Mouse (Mus musculus) kidney, embryonic 16.5 days (tissue): ENCODE measurements around the gene Akr1a1. TPM values are rescaled to one million over a fixed set of nuclear protein-coding genes. Genes with fewer than 3 reads are reported as not detected.
"Not testable (repeated sequence)": the region's sequence is repeated elsewhere in the genome, so short reads cannot be mapped to it uniquely, and the experiment has no call there.

Experiments used
- ATAC-seq: fragments of 200-750 bp; cut with Nextera tagmentation; 2 replicates; pipeline ENCODE4 v1.8.0; 2017; ENCODE audit warnings: moderate TSS enrichment; ENCODE audit not compliant: low FRiP score, low TSS enrichment
- H3K27ac ChIP-seq: fragments of 300-500 bp; sonication (generic); 2 replicates; pipeline ENCODE4 v1.5.1; 2014; ENCODE audit warnings: low read length
- H3K27me3 ChIP-seq: fragments of 300-500 bp; sonication (generic); 2 replicates; pipeline ENCODE4 v1.6.1; 2014; ENCODE audit warnings: low read length, control low read depth, mixed read lengths; ENCODE audit not compliant: insufficient read depth
- H3K36me3 ChIP-seq: fragments of 300-500 bp; sonication (generic); 2 replicates; pipeline ENCODE4 v1.6.1; 2014; ENCODE audit warnings: low read length, control low read depth, mixed read lengths; ENCODE audit not compliant: insufficient read depth
- H3K4me1 ChIP-seq: fragments of 300-500 bp; sonication (generic); 2 replicates; pipeline ENCODE4 v1.6.1; 2014; ENCODE audit warnings: low read length, control low read depth, mixed read lengths; ENCODE audit not compliant: insufficient read depth
- H3K4me2 ChIP-seq: fragments of 300-500 bp; sonication (generic); replicated peaks from 2 replicates; pipeline ENCODE4 v1.6.1; 2014; ENCODE audit warnings: low read depth, low read length
- H3K4me3 ChIP-seq: fragments of 300-500 bp; sonication (generic); 2 replicates; pipeline ENCODE4 v1.5.1; 2014; ENCODE audit warnings: mild to moderate bottlenecking, low read length
- H3K9ac ChIP-seq: fragments of 300-500 bp; sonication (generic); replicated peaks from 2 replicates; pipeline ENCODE4 v1.6.1; 2014; ENCODE audit warnings: low read length
- H3K9me3 ChIP-seq: fragments of 300-500 bp; sonication (generic); 2 replicates; pipeline ENCODE4 v1.6.1; 2016; ENCODE audit warnings: low read length, control low read depth
- WGBS: fragments of 180-500 bp; shearing (Covaris S2); extraction: QIAGEN DNeasy Blood & Tissue Kit; methylation state at CpG from one replicate; pipeline ENCODE4 v1.1.7; 2014; 5-methylcytosine and 5-hydroxymethylcytosine counted together
- polyA plus RNA-seq: library from polyadenylated mRNA; unstranded; fragments of >200 nt; fragmentation: Nextera tagmentation; extraction: Ambion mirVana; gene quantifications from 2 replicates; pipeline ENCODE4 v1.2.1, GENCODE M21; 2015

The Akr1a1 gene
- polyA plus RNA-seq, 1 experiment from 2014 or later: 947 TPM

GRCm38 (mm10) chr4:116660829-116661228 lies 9.3 kb upstream of the Akr1a1 start:
- no peaks in the 10 kb centered on the region for H3K9me3 ChIP-seq
- H3K27me3 ChIP-seq: no peaks in the 10 kb centered on the region
- H3K4me1 ChIP-seq: peaks cover 5% of the 10 kb centered on the region
- H3K4me2 ChIP-seq: no peak overlapping the region
- 74% methylated on average over 6 of the region's 6 CpGs for WGBS
- H3K4me3 ChIP-seq: no peak overlapping the region
- no peak overlapping the region for H3K9ac ChIP-seq
- no peak for ATAC-seq
- no peak overlapping the region for H3K27ac ChIP-seq
- no peaks in the 10 kb centered on the region for H3K36me3 ChIP-seq

- WGBS: 77% methylated on average over 6 of the region's 6 CpGs
- peak overlapping the region; percentile 16 for H3K27ac ChIP-seq
- H3K4me2 ChIP-seq, H3K27me3 ChIP-seq, H3K9me3 ChIP-seq, H3K4me3 ChIP-seq, ATAC-seq, H3K36me3 ChIP-seq, H3K9ac ChIP-seq, H3K4me1 ChIP-seq: not testable (repeated sequence)
Observed at GRCm38 (mm10) chr4:116659916-116660315, 8.4 kb upstream of the Akr1a1 start.

- WGBS: 47% methylated on average over 2 of the region's 2 CpGs
- Histone ChIP-seq H3K9ac (no peak overlapping the region), H3K27ac (peak overlapping the region; percentile 36), H3K4me1 (peaks cover 8% of the 10 kb centered on the region), H3K9me3 (no peaks in the 10 kb centered on the region), H3K36me3 (no peaks in the 10 kb centered on the region), H3K4me3 (no peak overlapping the region), H3K27me3 (no peaks in the 10 kb centered on the region), H3K4me2 (peak overlapping the region; percentile 7; the same call in 1 of the 2 replicates)
- peak; percentile 68; the same call in 1 of the 2 replicates for ATAC-seq
Observed at GRCm38 (mm10) chr4:116659474-116659873, 8.0 kb upstream of the Akr1a1 start.

GRCm38 (mm10) chr4:116657971-116658370 lies 6.5 kb upstream of the Akr1a1 start:
- H3K9ac ChIP-seq: 0 out of 2 replicates have a peak overlapping the region, but pooled peaks have one; percentile 12
- H3K4me2 ChIP-seq: no peak overlapping the region
- no peak for ATAC-seq
- H3K27ac ChIP-seq: no peak overlapping the region
- no peaks in the 10 kb centered on the region for H3K27me3 ChIP-seq
- no peaks in the 10 kb centered on the region for H3K9me3 ChIP-seq
- no peak overlapping the region for H3K4me3 ChIP-seq
- 42% methylated on average over 3 of the region's 3 CpGs for WGBS
- peaks cover 8% of the 10 kb centered on the region for H3K4me1 ChIP-seq
- no peaks in the 10 kb centered on the region for H3K36me3 ChIP-seq

GRCm38 (mm10) chr4:116655658-116656057 lies 4.2 kb upstream of the Akr1a1 start:
- 68% methylated on average over 3 of the region's 3 CpGs for WGBS
- H3K9ac ChIP-seq: no peak overlapping the region
- H3K36me3 ChIP-seq: no peaks in the 10 kb centered on the region
- no peak overlapping the region for H3K4me2 ChIP-seq
- H3K27me3 ChIP-seq: no peaks in the 10 kb centered on the region
- ATAC-seq: no peak
- peak overlapping the region; percentile 65 for H3K27ac ChIP-seq
- H3K9me3 ChIP-seq: no peaks in the 10 kb centered on the region
- no peak overlapping the region for H3K4me3 ChIP-seq
- peaks cover 13% of the 10 kb centered on the region for H3K4me1 ChIP-seq

- Histone ChIP-seq H3K27ac (peak overlapping the region; percentile 65; the same call in 1 of the 2 replicates), H3K4me1 (peaks cover 15% of the 10 kb centered on the region), H3K9ac (0 out of 2 replicates have a peak overlapping the region, but pooled peaks have one; percentile 42), H3K27me3 (no peaks in the 10 kb centered on the region), H3K4me3 (no peak overlapping the region), H3K9me3 (no peaks in the 10 kb centered on the region), H3K36me3 (no peaks in the 10 kb centered on the region), H3K4me2 (no peak overlapping the region)
- no peak for ATAC-seq
- WGBS: 32% methylated on average over 2 of the region's 2 CpGs
Observed at GRCm38 (mm10) chr4:116655100-116655499, 3.6 kb upstream of the Akr1a1 start.

GRCm38 (mm10) chr4:116653228-116653627 lies 1.7 kb upstream of the Akr1a1 start:
- peaks cover 9% of the 10 kb centered on the region for H3K36me3 ChIP-seq

GRCm38 (mm10) chr4:116651797-116652135 lies 286 bp upstream of the Akr1a1 start:
- 9% methylated on average over 6 of the region's 6 CpGs for WGBS
- Histone ChIP-seq H3K4me1 (peaks cover 30% of the 10 kb centered on the region), H3K4me2 (peak overlapping the region; percentile 78), H3K36me3 (peaks cover 9% of the 10 kb centered on the region), H3K9ac (peak overlapping the region; percentile 96), H3K9me3 (no peaks in the 10 kb centered on the region), H3K27me3 (no peaks in the 10 kb centered on the region), H3K27ac (peak overlapping the region; percentile 96), H3K4me3 (peak overlapping the region; percentile 82)
- no peak for ATAC-seq

More at GRCm38 (mm10) chr4:116653228-116653627, 1.7 kb upstream of the Akr1a1 start:
- peaks cover 25% of the 10 kb centered on the region for H3K4me1 ChIP-seq
- no peak overlapping the region for H3K9ac ChIP-seq
- H3K4me2 ChIP-seq: no peak overlapping the region
- no peaks in the 10 kb centered on the region for H3K27me3 ChIP-seq
- H3K27ac ChIP-seq: no peak overlapping the region
- WGBS: 88% methylated on average over 6 of the region's 6 CpGs
- no peak overlapping the region for H3K4me3 ChIP-seq
- H3K9me3 ChIP-seq: no peaks in the 10 kb centered on the region
- ATAC-seq: no peak

- H3K4me2 ChIP-seq: peak overlapping the region; percentile 78
- no peak for ATAC-seq
- H3K27ac ChIP-seq: peak overlapping the region; percentile 96
- H3K36me3 ChIP-seq: peaks cover 16% of the 10 kb centered on the region
- H3K27me3 ChIP-seq: no peaks in the 10 kb centered on the region
- peak overlapping the region; percentile 96 for H3K9ac ChIP-seq
- 34% methylated on average over 5 of the region's 5 CpGs for WGBS
- peaks cover 30% of the 10 kb centered on the region for H3K4me1 ChIP-seq
- H3K4me3 ChIP-seq: peak overlapping the region; percentile 82
- H3K9me3 ChIP-seq: no peaks in the 10 kb centered on the region
Observed at GRCm38 (mm10) chr4:116650365-116650764, 1.1 kb downstream of the Akr1a1 start.

- Histone ChIP-seq H3K27ac (no peak overlapping the region), H3K4me1 (peaks cover 30% of the 10 kb centered on the region), H3K27me3 (no peaks in the 10 kb centered on the region), H3K9me3 (no peaks in the 10 kb centered on the region), H3K36me3 (peaks cover 20% of the 10 kb centered on the region), H3K4me2 (peak overlapping the region; percentile 78), H3K4me3 (peak overlapping the region; percentile 82; the same call in 1 of the 2 replicates), H3K9ac (no peak overlapping the region)
- no peak for ATAC-seq
- 94% methylated on average over 2 of the region's 2 CpGs for WGBS
Observed at GRCm38 (mm10) chr4:116649411-116649810, 2.1 kb downstream of the Akr1a1 start.
